Mouse (Mus musculus) lung, postnatal 10 days (tissue): Measurements from ENCODE around the gene Gm13030.
"Not testable (repeated sequence)": the region's sequence is repeated elsewhere in the genome, so short reads cannot be mapped to it uniquely, and the experiment has no call there.

ENCODE experiments used
- DNase-seq: peaks from one replicate; pipeline ENCODE4 v3.0.0; 2021

The Gm13030 gene

GRCm38 (mm10) chr4:138873864-138874263 lies at the start of gene Gm13030:
Gene Gm13030 (minus strand): TSS chr4:138873964.
- no peak for DNase-seq

GRCm38 (mm10) chr4:138922131-138922459 lies 48.3 kb upstream of the Gm13030 start:
- DNase-seq, result peak; percentile 98

GRCm38 (mm10) chr4:138921254-138922130 lies 47.7 kb upstream of the Gm13030 start:
- DNase-seq, result no peak

DNA sequence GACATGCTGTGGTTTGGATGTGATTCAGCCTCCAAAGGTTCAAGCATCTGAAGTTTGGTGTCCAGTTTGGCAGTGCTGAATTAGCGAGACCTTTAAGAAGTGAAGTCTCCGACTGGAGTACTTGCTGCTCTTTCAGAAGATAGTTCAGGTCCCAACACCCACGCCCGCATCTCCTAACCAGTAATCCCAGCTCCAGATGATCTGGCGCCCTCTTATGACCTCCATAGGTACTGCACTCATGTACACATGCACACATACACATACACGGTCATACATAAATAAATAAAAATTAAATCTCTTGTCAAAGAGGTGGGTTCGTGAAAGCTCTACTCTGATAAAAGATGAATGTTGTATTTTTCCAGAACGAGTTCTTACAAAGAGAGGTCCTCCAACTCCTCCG lies 43.5 kb upstream of the Gm13030 start:
- no peak for DNase-seq

DNA sequence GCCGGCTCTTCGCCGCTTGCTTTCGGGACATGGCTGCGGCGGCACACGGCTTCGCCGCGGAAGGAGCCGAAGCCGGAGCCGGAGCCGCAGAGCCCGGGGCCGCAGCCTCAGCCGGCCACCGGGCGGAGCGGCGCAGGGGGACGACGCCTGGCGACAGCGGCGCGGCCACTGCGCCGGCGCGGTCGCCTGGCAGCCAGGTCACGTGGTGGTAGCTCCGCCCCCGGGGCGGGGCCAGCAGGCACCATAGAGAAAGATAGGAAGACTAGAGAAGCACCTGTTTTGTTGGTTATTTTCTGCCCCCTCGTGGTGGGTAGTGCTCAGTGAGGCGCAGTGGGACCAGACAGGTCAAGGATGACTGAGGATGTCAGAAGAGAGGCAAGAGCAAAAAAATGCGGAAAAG lies 40.0 kb upstream of the Gm13030 start, which contains the start of gene Otud3:
Gene Otud3, minus strand, starts transcription at position 149 of the 400 bp plus-strand sequence.
- peak; percentile 97 for DNase-seq

DNA sequence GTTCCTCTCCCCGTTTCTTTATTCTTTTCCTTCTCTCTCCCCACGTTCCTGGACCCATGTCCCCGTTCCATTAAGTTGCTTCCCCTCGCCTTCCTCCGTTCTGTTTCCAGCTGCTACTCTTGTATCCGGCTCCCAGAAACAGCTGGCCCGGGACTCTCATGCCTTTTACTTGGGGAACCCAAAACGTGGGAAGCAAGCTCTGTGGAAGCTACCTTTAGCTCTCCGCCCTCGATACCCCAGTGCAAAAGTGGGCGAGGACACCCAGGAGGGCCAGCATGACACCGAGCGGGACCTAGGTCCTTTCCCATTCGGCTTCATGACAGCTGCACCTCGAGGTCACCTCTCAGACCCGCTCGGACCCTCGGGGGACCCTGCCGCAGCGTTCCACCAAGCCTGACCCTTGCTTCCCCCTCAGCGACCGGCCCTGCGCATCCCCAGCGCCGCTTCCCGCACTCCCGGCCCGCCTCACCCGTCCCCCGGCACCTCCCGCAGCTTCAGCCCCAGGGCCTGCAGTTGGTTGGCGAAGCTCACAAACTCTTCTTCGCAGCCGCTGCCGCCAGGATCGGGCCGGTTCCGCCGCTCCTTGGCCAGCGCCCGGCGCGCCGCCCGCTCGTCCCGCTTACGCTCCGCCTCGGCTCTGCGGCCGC lies 39.5 kb upstream of the Gm13030 start:
- peak; percentile 55 for DNase-seq

GRCm38 (mm10) chr4:138905624-138906337 lies 32.0 kb upstream of the Gm13030 start:
- DNase-seq, result no peak

- no peak for DNase-seq
These were observed 25.6 kb upstream of the Gm13030 start for GRCm38 (mm10) chr4:138899361-138899760.

GRCm38 (mm10) chr4:138893789-138894188 lies 20.0 kb upstream of the Gm13030 start:
- not testable (repeated sequence) for DNase-seq

DNA sequence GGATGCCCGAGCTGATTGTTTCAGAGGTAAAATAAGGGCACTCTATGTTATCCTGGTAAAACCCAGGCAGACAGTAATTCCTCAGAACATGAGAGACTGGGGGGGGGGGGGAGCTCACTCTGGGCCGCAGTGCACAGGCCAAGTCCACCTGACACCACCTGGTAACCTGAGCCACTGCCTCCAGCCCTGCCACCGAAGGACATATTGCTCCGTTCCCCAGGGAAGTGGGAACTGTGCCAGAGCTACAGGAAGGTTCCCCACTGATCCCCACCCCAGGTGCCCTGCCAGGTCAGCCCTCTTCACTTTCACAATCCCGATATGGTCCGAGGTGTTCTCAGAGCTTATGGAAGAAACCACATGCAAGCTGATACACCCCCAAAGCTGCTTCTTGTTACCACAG lies 18.9 kb upstream of the Gm13030 start:
- DNase-seq, result peak; percentile 29

- peak; percentile 65 for DNase-seq
These were observed 15.9 kb upstream of the Gm13030 start for GRCm38 (mm10) chr4:138889635-138890034.

- no peak for DNase-seq
These were observed 15.4 kb upstream of the Gm13030 start for GRCm38 (mm10) chr4:138889165-138889564.

- DNase-seq, result peak; percentile 91
These were observed 10.5 kb upstream of the Gm13030 start for GRCm38 (mm10) chr4:138884261-138884660.

DNA sequence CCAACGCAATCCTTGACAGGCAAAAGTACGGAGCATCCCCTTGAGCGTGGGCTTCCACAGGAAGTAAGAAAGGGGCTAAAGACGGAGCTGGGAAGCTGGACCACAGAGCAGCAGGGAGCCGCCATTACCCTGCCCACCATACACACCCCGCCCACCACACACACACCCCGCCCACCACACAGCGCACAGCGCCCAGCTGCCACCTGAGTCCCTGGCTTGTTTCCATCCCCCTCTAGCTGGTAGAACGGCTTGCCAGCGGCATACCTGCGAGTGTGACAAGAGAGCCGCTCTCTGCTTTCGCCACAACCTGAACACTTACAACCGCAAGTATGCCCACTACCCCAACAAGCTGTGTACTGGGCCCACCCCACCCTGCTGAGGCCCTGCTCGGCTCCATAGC lies 8.4 kb upstream of the Gm13030 start:
- peak; percentile 45 for DNase-seq

- DNase-seq, result no peak
These were observed 7.2 kb upstream of the Gm13030 start for GRCm38 (mm10) chr4:138880811-138881584.

GRCm38 (mm10) chr4:138879808-138880207 lies 6.0 kb upstream of the Gm13030 start:
- DNase-seq, result no peak

DNA sequence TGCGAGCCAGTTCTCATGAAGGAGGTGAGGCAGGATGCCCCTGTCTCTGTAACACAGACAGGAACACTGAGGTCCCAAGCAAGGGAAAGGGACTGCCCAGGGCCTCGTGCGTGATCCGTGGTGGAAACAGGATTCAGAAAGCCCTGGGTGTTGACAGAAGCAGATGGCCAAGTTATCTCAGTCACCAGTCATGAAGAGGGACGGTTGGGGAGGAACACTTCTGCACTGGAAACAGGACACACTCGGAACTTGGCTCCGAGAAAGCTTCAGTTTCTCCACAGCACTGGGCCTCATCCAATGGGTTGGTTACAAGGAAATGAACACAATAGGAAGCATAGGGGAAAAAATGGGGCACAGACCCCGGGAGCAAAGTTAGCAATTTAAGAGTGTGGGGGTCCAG lies 5.0 kb upstream of the Gm13030 start:
- DNase-seq, result peak; percentile 56

- DNase-seq, result no peak
These were observed 4.0 kb upstream of the Gm13030 start, which contains the start of gene Pla2g2e for GRCm38 (mm10) chr4:138877731-138878130. Gene Pla2g2e (plus strand): TSS chr4:138877942.

DNA sequence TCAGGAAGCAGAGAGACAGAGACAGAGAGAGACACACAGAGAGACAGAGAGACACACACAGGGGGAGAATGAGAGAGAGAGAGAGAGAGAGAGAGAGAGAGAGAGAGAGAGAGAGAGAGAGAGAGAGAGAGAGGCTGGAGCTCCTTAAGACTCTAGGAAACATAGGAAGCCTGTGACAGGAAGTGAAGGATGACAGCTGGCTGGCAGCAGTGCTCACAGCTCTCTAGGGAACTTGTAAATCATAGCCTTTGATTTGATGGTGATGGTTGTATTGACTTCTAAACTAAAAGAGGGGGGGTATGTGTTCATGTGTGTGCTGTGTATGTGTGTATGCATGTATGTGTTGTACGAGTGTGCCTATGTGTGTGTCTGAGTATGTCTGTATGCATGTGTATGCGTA lies 2.2 kb upstream of the Gm13030 start:
- no peak for DNase-seq

DNA sequence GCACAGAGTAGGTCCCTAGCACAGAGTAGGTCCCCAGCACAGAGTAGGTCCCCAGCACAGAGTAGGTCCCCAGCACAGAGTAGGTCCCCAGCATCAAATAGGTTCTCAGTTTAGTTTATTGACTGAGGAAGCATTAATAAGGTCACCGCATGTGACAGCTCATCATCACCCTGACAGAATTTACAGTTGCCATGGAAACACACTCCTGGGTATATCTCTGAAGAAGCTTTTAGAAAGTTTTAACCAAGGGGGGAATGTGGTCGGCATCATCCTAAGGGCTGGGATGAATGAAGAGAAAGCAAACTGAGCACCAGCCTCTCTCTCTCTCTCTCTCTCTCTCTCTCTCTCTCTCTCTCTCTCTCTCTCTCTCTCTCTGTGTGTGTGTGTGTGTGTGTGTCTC lies 1.5 kb upstream of the Gm13030 start:
- DNase-seq, result not testable (repeated sequence)

- DNase-seq, result no peak
These were observed 5.1 kb downstream of the Gm13030 start for GRCm38 (mm10) chr4:138868666-138869065.

DNA sequence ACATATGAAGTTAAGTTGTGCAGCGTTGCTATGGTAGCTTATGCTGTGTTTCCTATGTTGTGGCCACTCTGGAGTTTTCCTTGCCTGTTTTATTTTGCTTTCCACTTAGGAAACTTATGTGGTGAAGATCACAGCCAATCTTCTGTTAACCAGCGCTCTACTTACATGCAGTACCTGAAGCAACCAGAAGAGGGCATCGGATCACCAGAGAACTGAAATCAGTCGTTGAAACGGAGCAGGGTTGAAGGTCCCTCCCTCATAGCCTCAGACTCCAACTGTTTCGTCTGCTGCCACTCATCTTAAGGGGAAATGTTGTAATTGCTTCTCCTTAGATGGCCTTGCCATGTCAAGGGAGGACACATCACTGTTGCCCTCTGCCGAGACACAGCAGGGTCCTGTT lies 7.4 kb downstream of the Gm13030 start:
- DNase-seq, result peak; percentile 90

- DNase-seq, result no peak
These were observed 7.8 kb downstream of the Gm13030 start for GRCm38 (mm10) chr4:138865991-138866390.
